Mouse (Mus musculus) olfactory bulb, adult 2 months (tissue): ENCODE results near the gene Atad3a. TPM values are rescaled to one million over a fixed set of nuclear protein-coding genes. Genes with fewer than 3 reads are reported as not detected.

Experiments used
- H3K27ac ChIP-seq: fragments of 200-500 bp; 2 replicates; pipeline ENCODE4 v1.5.1; 2012; ENCODE audit warnings: low read depth, low read length; ENCODE audit not compliant: insufficient read depth
- H3K4me1 ChIP-seq: fragments of 200-500 bp; 2 replicates; pipeline ENCODE4 v1.6.1; 2012; ENCODE audit warnings: low read length; ENCODE audit not compliant: control insufficient read depth, insufficient read depth
- H3K4me3 ChIP-seq: fragments of 200-500 bp; 2 replicates; pipeline ENCODE4 v1.5.1; 2012; ENCODE audit warnings: mild to moderate bottlenecking, low read depth, low read length, moderate library complexity; ENCODE audit not compliant: insufficient read depth
- CTCF ChIP-seq: fragments of 200-500 bp; IDR thresholded peaks from 2 replicates; pipeline ENCODE4 v1.5.1; 2012; ENCODE audit warnings: low read depth, mild to moderate bottlenecking, low read length, moderate library complexity; ENCODE audit not compliant: insufficient read depth
- POLR2A ChIP-seq: fragments of 200-500 bp; IDR thresholded peaks from 2 replicates; pipeline ENCODE4 v1.6.1; 2012; ENCODE audit warnings: mild to moderate bottlenecking, low read depth, low read length, moderate library complexity; ENCODE audit not compliant: insufficient read depth
- WGBS: fragments of 180-500 bp; shearing (Covaris S2); methylation state at CpG from one replicate; pipeline ENCODE4 v1.1.7; 2018; 5-methylcytosine and 5-hydroxymethylcytosine counted together
- polyA plus RNA-seq: library from polyadenylated mRNA; stranded (reverse); fragments of >200 nt; gene quantifications from 2 replicates; pipeline ENCODE4 v1.2.4, GENCODE M21; 2012; ENCODE audit warnings: low replicate concordance; ENCODE audit not compliant: missing spikeins, insufficient read depth, insufficient read length

Atad3a gene
- polyA plus RNA-seq = not detected in 2 replicates

GRCm38 (mm10) chr4:155760613-155761355 lies at the start of gene Atad3a:
Gene Atad3a (minus strand): TSS chr4:155761093.
- WGBS = under 1% methylated on average over 68 of the region's 68 CpGs
- Histone ChIP-seq H3K4me1 (peaks cover 11% of the 10 kb centered on the region), H3K4me3 (peak within 1 kb of the TSS; percentile 61), H3K27ac (no peak within 1 kb of the TSS)
- TF ChIP-seq CTCF (no peak), POLR2A (peak; percentile 75; the same call in 1 of the 2 replicates)

GRCm38 (mm10) chr4:155807841-155808240 lies 46.9 kb upstream of the Atad3a start:
- TF ChIP-seq CTCF (no peak), POLR2A (no peak)
- H3K4me3 ChIP-seq = no peak overlapping the region
- no peak overlapping the region for H3K27ac ChIP-seq
- WGBS = 91% methylated on average over 3 of the region's 3 CpGs
- H3K4me1 ChIP-seq = peaks cover 6% of the 10 kb centered on the region

GRCm38 (mm10) chr4:155803340-155804041 lies 42.6 kb upstream of the Atad3a start:
- TF ChIP-seq CTCF = no peak
- TF ChIP-seq POLR2A = peak; percentile 83
- under 1% methylated on average over 58 of the region's 58 CpGs for whole genome bisulfite sequencing

GRCm38 (mm10) chr4:155802741-155803339 lies 41.9 kb upstream of the Atad3a start, which contains the start of gene Mrpl20:
Gene Mrpl20 (plus strand): TSS chr4:155802878.
- H3K4me1 ChIP-seq = peaks cover 9% of the 10 kb centered on the region
- 10% methylated on average over 12 of the region's 12 CpGs for WGBS
- TF ChIP-seq POLR2A (no peak), CTCF (no peak)
- peak within 1 kb of the TSS; percentile 81 for H3K4me3 ChIP-seq
- no peak within 1 kb of the TSS; the same call in none of the 2 replicates for H3K27ac ChIP-seq

More at GRCm38 (mm10) chr4:155803340-155804041, 42.6 kb upstream of the Atad3a start:
- Histone ChIP-seq H3K4me1 (peaks cover 9% of the 10 kb centered on the region), H3K27ac (no peak overlapping the region; the same call in none of the 2 replicates), H3K4me3 (peak overlapping the region; percentile 81)

GRCm38 (mm10) chr4:155802075-155802474 lies 41.2 kb upstream of the Atad3a start:
- TF ChIP-seq POLR2A = no peak
- no peak for TF ChIP-seq CTCF
- Histone ChIP-seq H3K27ac (no peak overlapping the region), H3K4me1 (peaks cover 9% of the 10 kb centered on the region), H3K4me3 (no peak overlapping the region)
- 93% methylated on average over 1 of the region's 1 CpGs for WGBS

- no peaks in the 10 kb centered on the region for H3K4me1 ChIP-seq
- H3K4me3 ChIP-seq = no peak overlapping the region
- 78% methylated on average over 2 of the region's 2 CpGs for WGBS
- TF ChIP-seq POLR2A (no peak), CTCF (no peak)
- no peak overlapping the region for H3K27ac ChIP-seq
These were observed 32.8 kb upstream of the Atad3a start for GRCm38 (mm10) chr4:155793730-155794129.

- Histone ChIP-seq H3K4me1 (no peaks in the 10 kb centered on the region), H3K27ac (no peak overlapping the region), H3K4me3 (no peak overlapping the region)
- TF ChIP-seq CTCF (no peak), POLR2A (no peak)
- WGBS = 79% methylated on average over 24 of the region's 24 CpGs
These were observed 30.5 kb upstream of the Atad3a start for GRCm38 (mm10) chr4:155791240-155791933.

- 70% methylated on average over 3 of the region's 3 CpGs for WGBS
- Histone ChIP-seq H3K4me3 (no peak overlapping the region), H3K27ac (no peak overlapping the region), H3K4me1 (no peaks in the 10 kb centered on the region)
- TF ChIP-seq POLR2A = no peak
- no peak for TF ChIP-seq CTCF
These were observed 29.8 kb upstream of the Atad3a start for GRCm38 (mm10) chr4:155790650-155791161.
